Mouse (Mus musculus): ENCODE results near the gene Zfp639. TPM values are rescaled to one million over a fixed set of nuclear protein-coding genes. Genes with fewer than 3 reads are reported as not detected.

Gene Zfp639
- polyA plus RNA-seq, 1 experiment from 2014 or later, result 41.6 TPM

GRCm38 (mm10) chr3:32535692-32536091, 25.6 kb downstream of the Zfp639 start:
- DNase-seq (ENCODE audit: low spot score) (no peak), ATAC-seq (replicated peaks; ENCODE audit: low FRiP score, low read depth) (no peak)
- Histone ChIP-seq H3K27ac (no peak overlapping the region), H3K9me3 (replicated peaks; ENCODE audit: low read length) (no peaks in the 10 kb centered on the region), H3K27me3 (ENCODE audit: insufficient read depth, low read length) (no peaks in the 10 kb centered on the region), H3K4me3 (replicated peaks; ENCODE audit: low read depth, low read length) (no peak overlapping the region), H3K4me2 (ENCODE audit: low read length) (no peak overlapping the region), H3K4me1 (replicated peaks; ENCODE audit: insufficient read depth, low read length) (no peaks in the 10 kb centered on the region), H3K9ac (ENCODE audit: low read depth, low read length) (no peak overlapping the region), H3K36me3 (ENCODE audit: insufficient read depth, low read length) (peaks cover 26% of the 10 kb centered on the region)
- WGBS, result 70% methylated on average over 1 of the region's 1 CpGs
- no peak for TF ChIP-seq CTCF (IDR thresholded peaks at IDR 0.05; ENCODE audit: low read depth)

- H3K9me3 ChIP-seq (replicated peaks; ENCODE audit: low read length), result no peaks in the 10 kb centered on the region
- DNase-seq (ENCODE audit: low spot score), result peak; percentile 48
- H3K27ac ChIP-seq, result no peak overlapping the region
- no peak for TF ChIP-seq CTCF (IDR thresholded peaks at IDR 0.05; ENCODE audit: low read depth)
- no peaks in the 10 kb centered on the region for H3K27me3 ChIP-seq (ENCODE audit: insufficient read depth, low read length)
- no peak overlapping the region for H3K9ac ChIP-seq (ENCODE audit: low read depth, low read length)
- 73% methylated on average over 1 of the region's 1 CpGs for WGBS
- peaks cover 29% of the 10 kb centered on the region for H3K36me3 ChIP-seq (ENCODE audit: insufficient read depth, low read length)
- H3K4me1 ChIP-seq (replicated peaks; ENCODE audit: insufficient read depth, low read length), result no peaks in the 10 kb centered on the region
- ATAC-seq (replicated peaks; ENCODE audit: low FRiP score, low read depth), result no peak
- H3K4me2 ChIP-seq (ENCODE audit: low read length), result no peak overlapping the region
- no peak overlapping the region for H3K4me3 ChIP-seq (replicated peaks; ENCODE audit: low read depth, low read length)
Observed at GRCm38 (mm10) chr3:32537556-32537955, 27.5 kb downstream of the Zfp639 start.

GRCm38 (mm10) chr3:32538091-32538490, 28.0 kb downstream of the Zfp639 start:
- no peak for TF ChIP-seq CTCF (IDR thresholded peaks at IDR 0.05; ENCODE audit: low read depth)
- Histone ChIP-seq H3K9me3 (replicated peaks; ENCODE audit: low read length) (no peaks in the 10 kb centered on the region), H3K4me2 (ENCODE audit: low read length) (no peak overlapping the region), H3K27ac (no peak overlapping the region), H3K9ac (ENCODE audit: low read depth, low read length) (no peak overlapping the region), H3K4me1 (replicated peaks; ENCODE audit: insufficient read depth, low read length) (no peaks in the 10 kb centered on the region), H3K36me3 (ENCODE audit: insufficient read depth, low read length) (peaks cover 29% of the 10 kb centered on the region), H3K27me3 (ENCODE audit: insufficient read depth, low read length) (no peaks in the 10 kb centered on the region), H3K4me3 (replicated peaks; ENCODE audit: low read depth, low read length) (no peak overlapping the region)
- ATAC-seq (replicated peaks; ENCODE audit: low FRiP score, low read depth) (no peak), DNase-seq (ENCODE audit: low spot score) (no peak)
- 94% methylated on average over 5 of the region's 5 CpGs for WGBS

GRCm38 (mm10) chr3:32553061-32553460, 43.0 kb downstream of the Zfp639 start:
- Histone ChIP-seq H3K9ac (ENCODE audit: low read depth, low read length) (no peak overlapping the region), H3K4me3 (replicated peaks; ENCODE audit: low read depth, low read length) (no peak overlapping the region), H3K4me2 (ENCODE audit: low read length) (no peak overlapping the region), H3K27me3 (ENCODE audit: insufficient read depth, low read length) (no peaks in the 10 kb centered on the region), H3K9me3 (replicated peaks; ENCODE audit: low read length) (no peaks in the 10 kb centered on the region), H3K27ac (no peak overlapping the region), H3K4me1 (replicated peaks; ENCODE audit: insufficient read depth, low read length) (no peaks in the 10 kb centered on the region), H3K36me3 (ENCODE audit: insufficient read depth, low read length) (peaks cover 30% of the 10 kb centered on the region)
- DNase-seq (ENCODE audit: low spot score), result peak; percentile 32
- whole genome bisulfite sequencing, result 91% methylated on average over 1 of the region's 1 CpGs
- peak; percentile 52 for TF ChIP-seq CTCF (IDR thresholded peaks at IDR 0.05; ENCODE audit: low read depth)
- ATAC-seq (replicated peaks; ENCODE audit: low FRiP score, low read depth), result no peak

GRCm38 (mm10) chr3:32563401-32563800, 53.3 kb downstream of the Zfp639 start:
- no peak overlapping the region for H3K4me3 ChIP-seq (replicated peaks; ENCODE audit: low read depth, low read length)
- no peaks in the 10 kb centered on the region for H3K9me3 ChIP-seq (replicated peaks; ENCODE audit: low read length)
- 88% methylated on average over 6 of the region's 6 CpGs for WGBS
- H3K27me3 ChIP-seq (ENCODE audit: insufficient read depth, low read length), result no peaks in the 10 kb centered on the region
- DNase-seq (ENCODE audit: low spot score) (no peak), ATAC-seq (replicated peaks; ENCODE audit: low FRiP score, low read depth) (no peak)
- no peak overlapping the region for H3K9ac ChIP-seq (ENCODE audit: low read depth, low read length)
- H3K4me2 ChIP-seq (ENCODE audit: low read length), result no peak overlapping the region
- no peaks in the 10 kb centered on the region for H3K4me1 ChIP-seq (replicated peaks; ENCODE audit: insufficient read depth, low read length)
- TF ChIP-seq CTCF (IDR thresholded peaks at IDR 0.05; ENCODE audit: low read depth), result no peak
- H3K27ac ChIP-seq, result no peak overlapping the region
- H3K36me3 ChIP-seq (ENCODE audit: insufficient read depth, low read length), result peaks cover 33% of the 10 kb centered on the region

Other genes with a start within 250 kb of the Zfp639 start
- 3.5 and 3.6 TPM in 2 replicates for gene Zmat3, start 144.2 kb upstream of the Zfp639 start, polyA plus RNA-seq (2015; fragmentation: Nextera tagmentation; extraction: Ambion mirVana)
- gene Pik3ca, start 112.6 kb upstream of the Zfp639 start, polyA plus RNA-seq (2015; fragmentation: Nextera tagmentation; extraction: Ambion mirVana), result 11.2 and 11.4 TPM in 2 replicates
- 0.10 TPM in 1 of 2 replicates, not detected in the other for gene Kcnmb3, start 18.0 kb upstream of the Zfp639 start, polyA plus RNA-seq (2015; fragmentation: Nextera tagmentation; extraction: Ambion mirVana)
- gene Mfn1, start 19.2 kb downstream of the Zfp639 start, polyA plus RNA-seq (2015; fragmentation: Nextera tagmentation; extraction: Ambion mirVana), result 32.4 and 34.9 TPM in 2 replicates
- 40.0 and 41.0 TPM in 2 replicates for gene Gnb4, start 106.3 kb downstream of the Zfp639 start, polyA plus RNA-seq (2015; fragmentation: Nextera tagmentation; extraction: Ambion mirVana)
- 121 and 134 TPM in 2 replicates for gene Actl6a, start 196.0 kb downstream of the Zfp639 start, polyA plus RNA-seq (2015; fragmentation: Nextera tagmentation; extraction: Ambion mirVana)
- gene Ndufb5, start 226.7 kb downstream of the Zfp639 start, polyA plus RNA-seq (2015; fragmentation: Nextera tagmentation; extraction: Ambion mirVana), result 517 and 574 TPM in 2 replicates
- 40.8 and 41.7 TPM in 2 replicates for gene Mrpl47, start 227.3 kb downstream of the Zfp639 start, polyA plus RNA-seq (2015; fragmentation: Nextera tagmentation; extraction: Ambion mirVana)